Mouse (Mus musculus): ENCODE measurements around the gene Zfr2.

Gene Zfr2

GRCm38 (mm10) chr10:81247804-81248203, 14.8 kb downstream of the Zfr2 start:
- DNase-seq (ENCODE audit: low spot score in 2 of 2): no peak

- no peak for DNase-seq (ENCODE audit: low spot score in 2 of 2)
Observed at GRCm38 (mm10) chr10:81249442-81249841, 16.5 kb downstream of the Zfr2 start.

- DNase-seq (ENCODE audit: low spot score in 2 of 2): peak; percentile 81 to 83
Observed at GRCm38 (mm10) chr10:81252424-81253419, 19.8 kb downstream of the Zfr2 start, which contains the start of gene Matk. Matk (plus strand) TSS chr10:81252935.

- no peak for DNase-seq (ENCODE audit: low spot score in 2 of 2)
Observed at GRCm38 (mm10) chr10:81254886-81255285, 21.9 kb downstream of the Zfr2 start.

- no peak for DNase-seq (ENCODE audit: low spot score in 2 of 2)
Observed at GRCm38 (mm10) chr10:81257158-81258039, 24.4 kb downstream of the Zfr2 start.

GRCm38 (mm10) chr10:81259225-81259884, 26.4 kb downstream of the Zfr2 start:
- no peak for DNase-seq (ENCODE audit: low spot score in 2 of 2)

GRCm38 (mm10) chr10:81261025-81261424, 28.1 kb downstream of the Zfr2 start:
- DNase-seq (ENCODE audit: low spot score in 2 of 2): no peak

- no peak for DNase-seq (ENCODE audit: low spot score in 2 of 2)
Observed at GRCm38 (mm10) chr10:81265540-81265939, 32.6 kb downstream of the Zfr2 start.

- DNase-seq (ENCODE audit: low spot score in 2 of 2): peak; percentile 90 to 93
Observed at GRCm38 (mm10) chr10:81266211-81267105, 33.5 kb downstream of the Zfr2 start, which contains the start of the genes Mrpl54 and Apba3. Mrpl54 (minus strand) TSS chr10:81266934. Apba3 (plus strand) TSS chr10:81266960.

- DNase-seq (ENCODE audit: low spot score in 2 of 2): peak; percentile 69 to 76
Observed at GRCm38 (mm10) chr10:81268056-81268455, 35.1 kb downstream of the Zfr2 start.

GRCm38 (mm10) chr10:81268643-81269412, 35.9 kb downstream of the Zfr2 start:
- no peak for DNase-seq (ENCODE audit: low spot score in 2 of 2)

GRCm38 (mm10) chr10:81272356-81272755, 39.4 kb downstream of the Zfr2 start:
- DNase-seq (ENCODE audit: low spot score in 2 of 2): no peak

GRCm38 (mm10) chr10:81273842-81274241, 40.9 kb downstream of the Zfr2 start:
- DNase-seq (ENCODE audit: low spot score in 2 of 2): no peak

GRCm38 (mm10) chr10:81277676-81278075, 44.7 kb downstream of the Zfr2 start:
- DNase-seq (ENCODE audit: low spot score in 2 of 2): no peak

GRCm38 (mm10) chr10:81279496-81279895, 46.5 kb downstream of the Zfr2 start:
- no peak for DNase-seq (ENCODE audit: low spot score in 2 of 2)

- DNase-seq (ENCODE audit: low spot score in 2 of 2): no peak
Observed at GRCm38 (mm10) chr10:81284189-81284588, 51.2 kb downstream of the Zfr2 start.

GRCm38 (mm10) chr10:81284719-81285118, 51.8 kb downstream of the Zfr2 start:
- no peak for DNase-seq (ENCODE audit: low spot score in 2 of 2)

- peak in 1 of 2 experiments; percentile 77 for DNase-seq (ENCODE audit: low spot score in 2 of 2)
Observed at GRCm38 (mm10) chr10:81285694-81286450, 52.9 kb downstream of the Zfr2 start.

- no peak for DNase-seq (ENCODE audit: low spot score in 2 of 2)
Observed at GRCm38 (mm10) chr10:81286586-81286985, 53.6 kb downstream of the Zfr2 start.
